Mouse (Mus musculus): ENCODE results near the gene Shisal2a. TPM values are rescaled to one million over a fixed set of nuclear protein-coding genes. Genes with fewer than 3 reads are reported as not detected.
A peak's percentile ranks its signal among the peaks of the same experiment; 100 is the strongest.

Gene Shisal2a
- polyA plus RNA-seq, 1 experiment = not detected

GRCm38 (mm10) chr4:108327730-108328484 is 55.2 kb downstream of the Shisal2a start, which contains the start of gene Coa7:
Gene Coa7, plus strand, starts transcription at chr4:108328140.
- Histone ChIP-seq H3K27ac (ENCODE audit: insufficient read depth, low read length) (peak within 1 kb of the TSS; percentile 87), H3K4me1 (ENCODE audit: control insufficient read depth, insufficient read depth, low read length) (0 out of 2 replicates have a peak, but pooled peaks cover 2% of the 10 kb centered on the region), H3K4me3 (ENCODE audit: insufficient read depth, low read length) (peak within 1 kb of the TSS; percentile 70)
- peak; percentile 44 for TF ChIP-seq POLR2A (IDR thresholded peaks at IDR 0.05; ENCODE audit: low read depth, low read length)
- TF ChIP-seq CTCF (IDR thresholded peaks at IDR 0.05; ENCODE audit: borderline replicate concordance, insufficient read depth, low read length) = no peak

- H3K4me3 ChIP-seq (ENCODE audit: insufficient read depth, low read length) = no peak overlapping the region
- H3K27ac ChIP-seq (ENCODE audit: insufficient read depth, low read length) = peak overlapping the region; percentile 87
- H3K4me1 ChIP-seq (ENCODE audit: control insufficient read depth, insufficient read depth, low read length) = 0 out of 2 replicates have a peak, but pooled peaks cover 2% of the 10 kb centered on the region
- TF ChIP-seq POLR2A (IDR thresholded peaks at IDR 0.05; ENCODE audit: low read depth, low read length) = no peak
- no peak for TF ChIP-seq CTCF (IDR thresholded peaks at IDR 0.05; ENCODE audit: borderline replicate concordance, insufficient read depth, low read length)
Observed at GRCm38 (mm10) chr4:108327071-108327579, 56.0 kb downstream of the Shisal2a start.

GRCm38 (mm10) chr4:108323588-108323987 is 59.6 kb downstream of the Shisal2a start:
- H3K4me3 ChIP-seq (ENCODE audit: insufficient read depth, low read length) = no peak overlapping the region
- no peak overlapping the region for H3K27ac ChIP-seq (ENCODE audit: insufficient read depth, low read length)
- H3K4me1 ChIP-seq (ENCODE audit: control insufficient read depth, insufficient read depth, low read length) = no peaks in the 10 kb centered on the region
- TF ChIP-seq POLR2A (IDR thresholded peaks at IDR 0.05; ENCODE audit: low read depth, low read length) (no peak), CTCF (IDR thresholded peaks at IDR 0.05; ENCODE audit: borderline replicate concordance, insufficient read depth, low read length) (no peak)

- no peaks in the 10 kb centered on the region for H3K4me1 ChIP-seq (ENCODE audit: control insufficient read depth, insufficient read depth, low read length)
- H3K4me3 ChIP-seq (ENCODE audit: insufficient read depth, low read length) = no peak overlapping the region
- TF ChIP-seq POLR2A (IDR thresholded peaks at IDR 0.05; ENCODE audit: low read depth, low read length) = no peak
- TF ChIP-seq CTCF (IDR thresholded peaks at IDR 0.05; ENCODE audit: borderline replicate concordance, insufficient read depth, low read length) = no peak
- no peak overlapping the region for H3K27ac ChIP-seq (ENCODE audit: insufficient read depth, low read length)
Observed at GRCm38 (mm10) chr4:108320627-108321380, 62.3 kb downstream of the Shisal2a start.

GRCm38 (mm10) chr4:108319747-108320146 is 63.4 kb downstream of the Shisal2a start:
- no peaks in the 10 kb centered on the region for H3K4me1 ChIP-seq (ENCODE audit: control insufficient read depth, insufficient read depth, low read length)
- no peak overlapping the region for H3K4me3 ChIP-seq (ENCODE audit: insufficient read depth, low read length)
- no peak for TF ChIP-seq POLR2A (IDR thresholded peaks at IDR 0.05; ENCODE audit: low read depth, low read length)
- TF ChIP-seq CTCF (IDR thresholded peaks at IDR 0.05; ENCODE audit: borderline replicate concordance, insufficient read depth, low read length) = no peak
- no peak overlapping the region for H3K27ac ChIP-seq (ENCODE audit: insufficient read depth, low read length)

- Histone ChIP-seq H3K4me1 (ENCODE audit: control insufficient read depth, insufficient read depth, low read length) (no peaks in the 10 kb centered on the region), H3K4me3 (ENCODE audit: insufficient read depth, low read length) (no peak overlapping the region), H3K27ac (ENCODE audit: insufficient read depth, low read length) (no peak overlapping the region)
- TF ChIP-seq CTCF (IDR thresholded peaks at IDR 0.05; ENCODE audit: borderline replicate concordance, insufficient read depth, low read length) = no peak
- no peak for TF ChIP-seq POLR2A (IDR thresholded peaks at IDR 0.05; ENCODE audit: low read depth, low read length)
Observed at GRCm38 (mm10) chr4:108318649-108319615, 64.2 kb downstream of the Shisal2a start.

Other genes with a start within 250 kb of the Shisal2a start
- gene Scp2, start 238.4 kb downstream of the Shisal2a start, polyA plus RNA-seq (2011; ENCODE audit: insufficient read length, low read depth, missing spikeins) = 104 and 118 TPM in 2 replicates
- gene Echdc2, start 217.9 kb downstream of the Shisal2a start, polyA plus RNA-seq (2011; ENCODE audit: insufficient read length, low read depth, missing spikeins) = 28.0 and 36.6 TPM in 2 replicates
- 0.35 TPM in 2 replicates for gene Zyg11a, start 165.3 kb downstream of the Shisal2a start, polyA plus RNA-seq (2011; ENCODE audit: insufficient read length, low read depth, missing spikeins)
- gene Zyg11b, start 82.3 kb downstream of the Shisal2a start, polyA plus RNA-seq (2011; ENCODE audit: insufficient read length, low read depth, missing spikeins) = 31.8 and 40.7 TPM in 2 replicates
- 19.5 and 24.2 TPM in 2 replicates for gene Coa7, start 55.2 kb downstream of the Shisal2a start, polyA plus RNA-seq (2011; ENCODE audit: insufficient read length, low read depth, missing spikeins)
- 45.3 and 64.1 TPM in 2 replicates for gene Gpx7, start 23.6 kb upstream of the Shisal2a start, polyA plus RNA-seq (2011; ENCODE audit: insufficient read length, low read depth, missing spikeins)
- gene Tut4, start 76.1 kb upstream of the Shisal2a start, polyA plus RNA-seq (2011; ENCODE audit: insufficient read length, low read depth, missing spikeins) = 32.3 and 45.1 TPM in 2 replicates
- 51.5 and 62.1 TPM in 2 replicates for gene Prpf38a, start 196.0 kb upstream of the Shisal2a start, polyA plus RNA-seq (2011; ENCODE audit: insufficient read length, low read depth, missing spikeins)
- gene Orc1, start 196.1 kb upstream of the Shisal2a start, polyA plus RNA-seq (2011; ENCODE audit: insufficient read length, low read depth, missing spikeins) = 6.2 and 9.6 TPM in 2 replicates
- gene Cc2d1b, start 236.6 kb upstream of the Shisal2a start, polyA plus RNA-seq (2011; ENCODE audit: insufficient read length, low read depth, missing spikeins) = 25.5 and 31.0 TPM in 2 replicates